Mouse (Mus musculus) adrenal gland, adult 8-10 months (tissue): ENCODE results near the gene Mblac2. TPM values are rescaled to one million over a fixed set of nuclear protein-coding genes. Genes with fewer than 3 reads are reported as not detected.

ENCODE experiments used
- total RNA-seq, 4 experiments: library from RNA; stranded (reverse); gene quantifications; 2 replicates each; pipeline ENCODE4 v1.2.4; 2022

The Mblac2 gene
- total RNA-seq, 4 experiments from 2014 or later, result 12.2 to 19.5 (median 14.7) TPM

Other genes starting within 250 kb of the Mblac2 start
- gene Adgrv1, start 78.2 kb upstream of the Mblac2 start, total RNA-seq, result 1 to 10 TPM; 1.6 to 2.9 (median 1.7) TPM
- gene Lysmd3, start 53.7 kb upstream of the Mblac2 start, total RNA-seq, result 10 to 100 TPM; 18.7 to 28.7 (median 21.8) TPM
- 10 to 100 TPM in 1 of 4 experiments, 1 to 10 TPM in 3; 5.9 to 11.1 (median 8.4) TPM for gene Polr3g, start 328 bp upstream of the Mblac2 start, total RNA-seq
- 100 to 1,000 TPM; 103 to 142 (median 122) TPM for gene Cetn3, start 71.7 kb downstream of the Mblac2 start, total RNA-seq